Mouse (Mus musculus) ovary, postnatal 36 days (tissue): ENCODE data around the gene Pamr1.

ENCODE experiments used
- DNase-seq: peaks from one replicate; pipeline ENCODE4 v3.0.0; 2022; ENCODE audit warnings: low spot score, mixed read lengths

Gene Pamr1

GRCm38 (mm10) chr2:102661052-102661451 lies 111.2 kb downstream of the Pamr1 start:
- no peak for DNase-seq

- DNase-seq: no peak
These were observed 113.1 kb downstream of the Pamr1 start for GRCm38 (mm10) chr2:102662911-102663310.

- no peak for DNase-seq
These were observed 113.5 kb downstream of the Pamr1 start for GRCm38 (mm10) chr2:102663339-102663738.

GRCm38 (mm10) chr2:102663865-102664264 lies 114.1 kb downstream of the Pamr1 start:
- DNase-seq: no peak

GRCm38 (mm10) chr2:102667981-102668380 lies 118.2 kb downstream of the Pamr1 start:
- DNase-seq: no peak

GRCm38 (mm10) chr2:102669580-102669979 lies 119.8 kb downstream of the Pamr1 start:
- DNase-seq: no peak

GRCm38 (mm10) chr2:102674582-102674981 lies 124.8 kb downstream of the Pamr1 start:
- DNase-seq: no peak

GRCm38 (mm10) chr2:102675275-102675674 lies 125.5 kb downstream of the Pamr1 start:
- DNase-seq: peak; percentile 52

GRCm38 (mm10) chr2:102676716-102677312 lies 127.0 kb downstream of the Pamr1 start:
- DNase-seq: no peak

- no peak for DNase-seq
These were observed 127.6 kb downstream of the Pamr1 start for GRCm38 (mm10) chr2:102677400-102677799.

GRCm38 (mm10) chr2:102681351-102681750 lies 131.5 kb downstream of the Pamr1 start:
- no peak for DNase-seq

- DNase-seq: peak; percentile 50
These were observed 132.4 kb downstream of the Pamr1 start for GRCm38 (mm10) chr2:102682168-102682567.

- DNase-seq: no peak
These were observed 135.7 kb downstream of the Pamr1 start for GRCm38 (mm10) chr2:102685371-102686107.

- DNase-seq: no peak
These were observed 136.3 kb downstream of the Pamr1 start for GRCm38 (mm10) chr2:102686108-102686450.
